Mouse (Mus musculus) yolk sac, embryonic 10.5 days (tissue): Measurements from ENCODE around the gene Six2.
"Not testable (repeated sequence)": the region's sequence is repeated elsewhere in the genome, so short reads cannot be mapped to it uniquely, and the experiment has no call there.

Experiments
- DNase-seq: peaks from one replicate; pipeline ENCODE4 v3.0.0-alpha.2; 2017; ENCODE audit warnings: low spot score

The Six2 gene

GRCm38 (mm10) chr17:85690323-85690968 is 2.4 kb upstream of the Six2 start:
- DNase-seq = no peak

GRCm38 (mm10) chr17:85689807-85690319 is 1.8 kb upstream of the Six2 start:
- DNase-seq = no peak

DNA sequence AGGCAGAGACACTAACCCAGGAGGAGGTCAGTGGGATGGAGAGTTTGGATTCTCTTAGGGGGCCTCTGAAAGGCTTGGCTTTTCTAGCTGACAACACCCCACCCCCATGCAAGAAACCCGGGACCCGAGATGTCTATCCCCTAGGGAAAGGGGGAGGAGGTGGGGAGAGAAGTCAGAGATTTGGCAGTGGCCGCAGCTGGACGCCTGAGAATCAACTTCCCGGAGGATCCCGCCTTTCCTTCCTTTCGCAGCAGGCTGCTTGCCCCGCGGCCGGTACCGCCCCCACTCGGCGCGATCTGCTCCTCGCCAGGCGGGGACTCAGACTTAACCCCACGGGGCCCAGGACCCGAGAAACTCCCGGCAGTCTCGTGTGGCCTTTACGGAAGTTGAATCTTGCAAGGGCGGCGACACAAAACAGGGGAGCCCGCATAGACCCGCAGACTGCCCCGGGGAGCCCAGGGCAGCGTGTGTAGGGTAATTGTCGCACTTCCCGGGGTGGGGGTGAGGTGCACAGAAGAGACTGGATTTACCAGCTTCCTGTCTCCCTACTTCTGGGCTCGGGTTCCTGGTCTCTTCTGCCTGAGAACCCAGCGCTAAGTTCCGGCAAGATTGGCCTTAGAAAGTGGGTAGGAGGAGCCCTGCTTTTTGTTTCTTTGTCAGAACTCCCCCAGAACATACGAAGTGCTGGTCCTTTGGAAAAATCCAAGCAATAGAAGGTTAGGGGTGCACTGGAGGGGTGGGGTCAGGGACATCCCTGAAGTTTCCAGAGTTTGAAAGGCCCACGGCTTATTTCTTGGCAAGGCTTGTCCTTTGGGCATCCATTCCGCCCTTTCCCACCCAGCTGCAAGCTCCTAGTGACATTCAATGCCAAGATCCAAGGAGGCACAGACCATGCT is 1.1 kb upstream of the Six2 start:
- DNase-seq = no peak

DNA sequence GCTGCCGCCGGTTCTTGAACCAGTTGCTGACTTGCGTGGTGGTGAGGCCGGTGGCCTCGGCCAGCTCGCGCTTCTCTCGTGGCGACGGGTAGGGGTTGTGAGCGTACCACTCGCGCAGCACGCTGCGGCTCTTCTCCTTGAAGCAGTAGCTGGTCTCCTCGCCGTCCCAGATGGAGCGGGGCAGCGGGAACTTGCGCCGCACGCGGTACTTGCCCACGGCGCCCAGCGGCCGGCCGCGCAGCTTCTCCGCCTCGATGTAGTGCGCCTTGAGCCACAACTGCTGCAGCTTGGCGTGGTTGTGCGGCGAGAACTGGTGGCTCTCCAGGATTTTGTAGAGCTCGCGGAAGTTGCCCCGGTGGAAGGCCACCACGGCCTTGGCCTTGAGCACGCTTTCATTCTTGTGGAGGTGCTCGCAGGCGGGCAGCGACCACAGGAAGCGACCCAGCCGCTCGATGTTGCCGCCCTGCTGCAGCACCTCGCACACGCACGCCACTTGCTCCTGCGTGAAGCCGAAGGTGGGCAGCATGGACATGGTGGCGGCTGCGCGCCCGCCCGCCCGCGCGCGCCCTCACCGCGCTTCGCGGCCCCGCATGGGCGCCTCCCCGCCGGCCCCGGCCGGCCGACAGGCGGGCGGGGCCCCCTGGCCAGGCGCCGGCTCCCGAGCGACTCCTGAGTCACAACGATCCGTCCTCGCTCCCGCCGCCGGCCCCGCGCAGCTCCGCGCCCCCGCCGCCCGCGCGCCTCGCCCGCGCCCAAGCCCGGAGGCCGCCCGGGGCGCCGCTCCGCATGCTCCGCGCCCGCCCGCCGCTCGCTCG is 446 bp downstream of the Six2 start:
- no peak for DNase-seq

DNA sequence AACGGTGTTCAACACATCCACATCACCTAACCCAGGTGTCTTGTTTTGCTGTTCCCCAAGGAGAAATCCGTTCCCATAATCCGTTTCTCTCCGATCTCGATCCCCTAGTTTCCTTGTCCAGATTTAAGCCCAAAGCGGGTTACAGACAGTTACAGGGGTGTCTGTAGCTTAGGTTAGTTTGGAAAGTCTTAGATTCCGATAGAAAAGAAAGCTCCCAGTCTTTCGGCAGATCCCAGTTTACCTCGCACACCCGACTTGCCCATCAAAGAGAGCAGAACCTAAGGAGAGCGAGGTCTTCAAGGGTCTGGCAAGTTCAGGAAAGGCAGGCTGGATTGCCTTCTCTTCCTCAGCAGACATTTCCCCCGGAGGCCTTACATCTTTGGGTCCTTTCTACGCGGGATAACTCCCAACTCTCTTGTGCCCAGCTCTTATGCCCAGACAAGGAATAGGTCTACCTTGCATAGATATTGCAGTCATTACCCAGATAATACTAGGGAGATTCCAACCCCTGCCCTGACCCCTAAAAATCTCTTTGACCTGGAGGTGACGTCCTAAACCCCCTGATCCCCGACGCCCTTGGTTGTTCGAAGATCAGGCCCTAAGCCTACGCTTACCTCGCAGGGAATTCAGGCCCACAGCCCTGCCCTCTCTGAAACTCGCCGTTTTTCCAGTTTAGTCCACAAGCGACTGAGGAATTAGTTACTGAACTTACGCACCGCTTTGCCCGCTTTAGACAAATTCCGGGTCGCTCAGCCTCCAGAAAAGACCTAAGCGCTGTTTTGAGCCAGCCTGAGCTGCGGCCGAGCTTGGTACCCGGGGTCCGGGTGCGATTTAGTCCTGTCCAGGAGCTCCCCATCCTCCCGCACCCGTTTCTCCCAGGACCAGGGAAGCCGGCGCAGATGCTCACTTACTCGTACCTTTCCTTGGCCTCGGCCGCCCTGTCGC is 1.3 kb downstream of the Six2 start:
- DNase-seq = no peak

DNA sequence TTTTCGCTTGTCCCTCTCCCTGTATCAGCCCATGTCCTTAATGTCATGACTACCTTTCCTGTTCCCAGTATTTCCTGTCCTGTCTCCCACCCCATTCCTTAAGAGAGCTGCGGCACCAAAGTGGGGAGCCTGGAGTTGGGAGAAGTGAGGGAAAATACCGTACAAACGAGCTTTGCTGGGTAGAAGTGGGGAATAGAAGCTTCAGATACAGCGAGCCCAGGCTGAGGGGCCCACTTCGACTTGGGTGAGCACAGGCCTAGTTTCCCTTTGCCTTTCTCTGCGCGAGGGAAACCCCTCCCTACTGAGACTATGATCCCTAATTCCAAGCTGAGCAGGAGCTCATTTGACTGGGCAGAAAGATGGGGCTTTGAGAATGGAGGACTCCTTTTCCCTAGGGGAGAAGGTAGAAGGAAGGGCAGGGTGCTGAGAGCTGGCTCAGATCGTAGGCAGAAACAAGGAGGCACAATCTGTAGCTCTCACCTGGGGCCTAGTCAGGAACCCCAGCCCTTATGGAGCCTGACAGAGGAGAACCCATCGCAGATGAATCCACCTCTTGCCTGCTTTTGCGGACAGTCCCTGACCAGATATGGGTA is 2.3 kb downstream of the Six2 start:
- DNase-seq = no peak

DNA sequence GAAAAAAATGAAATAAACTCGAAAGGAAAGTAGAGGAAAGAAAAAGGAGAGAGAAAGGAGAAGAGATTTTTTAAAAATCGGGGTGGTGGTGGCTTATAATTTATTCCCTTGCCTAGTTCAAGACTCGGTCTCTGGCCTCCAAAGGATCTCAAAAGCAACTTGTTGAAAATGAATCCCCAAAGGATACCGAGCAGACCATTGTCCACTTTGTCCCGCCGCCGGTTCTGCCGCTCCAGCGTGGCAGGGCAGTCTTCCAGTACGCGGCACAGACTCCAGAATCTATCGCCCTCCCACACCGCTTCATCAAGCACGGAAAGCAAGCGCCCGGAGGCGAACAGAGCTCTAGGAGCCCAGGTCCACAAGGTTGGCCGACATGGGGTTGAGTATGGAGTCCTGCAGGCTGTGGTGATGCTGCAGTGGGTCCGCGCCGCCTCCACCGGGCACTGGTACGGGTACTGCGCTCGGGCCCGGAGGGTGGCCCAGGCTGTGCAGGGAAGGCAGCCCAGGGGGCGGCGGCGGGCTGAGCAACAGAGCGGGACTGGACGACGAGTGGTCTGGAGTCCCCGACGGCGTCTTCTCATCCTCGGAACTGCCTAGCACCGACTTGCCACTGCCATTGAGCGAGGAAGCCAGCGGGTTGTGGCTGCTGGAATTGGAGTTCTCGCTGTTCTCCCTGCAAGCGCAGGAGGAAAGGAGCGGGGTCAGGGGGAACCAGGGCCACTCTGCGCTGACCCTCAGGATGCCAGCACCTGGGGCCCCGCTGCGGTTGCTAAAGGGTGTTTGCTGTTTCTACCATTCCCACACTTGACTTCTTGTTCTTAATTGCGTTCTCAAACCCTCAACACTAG is 3.0 kb downstream of the Six2 start:
- DNase-seq = no peak

DNA sequence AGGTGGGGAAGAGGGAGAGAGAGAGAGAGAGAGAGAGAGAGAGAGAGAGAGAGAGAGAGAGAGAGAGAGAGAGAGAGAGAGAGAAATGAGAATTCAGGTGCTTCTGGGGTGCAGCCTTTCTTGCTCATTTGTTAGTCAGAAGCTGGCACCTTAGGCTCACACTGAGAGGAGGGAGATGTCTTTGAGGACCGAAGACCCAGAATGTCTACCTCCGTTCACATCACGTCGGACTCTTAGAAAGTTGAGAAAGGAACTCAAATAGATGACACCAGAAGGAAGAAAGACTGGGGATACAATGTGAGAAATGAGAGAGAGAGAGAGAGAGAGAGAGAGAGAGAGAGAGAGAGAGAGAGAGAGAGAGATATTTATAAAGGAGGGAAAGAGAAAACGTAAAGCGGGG is 3.6 kb downstream of the Six2 start:
- not testable (repeated sequence) for DNase-seq

DNA sequence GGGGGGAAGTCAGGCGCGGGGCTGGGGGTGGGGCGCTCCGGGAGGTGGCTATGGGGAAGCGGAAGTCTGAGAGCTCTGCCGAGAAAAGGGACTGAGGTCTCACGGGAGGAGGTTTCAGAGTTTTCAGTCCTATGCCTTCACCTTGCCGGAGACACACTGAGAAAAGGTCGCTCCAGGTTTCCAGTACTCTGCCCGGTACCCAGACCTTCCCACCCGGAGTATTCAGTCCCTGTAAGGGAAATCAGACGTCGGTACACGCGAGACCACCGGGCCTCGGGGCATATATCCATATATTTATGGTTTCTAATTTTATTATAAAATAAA is 4.1 kb downstream of the Six2 start:
- DNase-seq = no peak

- no peak for DNase-seq
These were observed 4.7 kb downstream of the Six2 start for GRCm38 (mm10) chr17:85683111-85683983.

- DNase-seq = no peak
These were observed 5.8 kb downstream of the Six2 start for GRCm38 (mm10) chr17:85682181-85682710.

GRCm38 (mm10) chr17:85681741-85682140 is 6.3 kb downstream of the Six2 start:
- DNase-seq = no peak

- DNase-seq = no peak
These were observed 7.1 kb downstream of the Six2 start for GRCm38 (mm10) chr17:85680851-85681550.

DNA sequence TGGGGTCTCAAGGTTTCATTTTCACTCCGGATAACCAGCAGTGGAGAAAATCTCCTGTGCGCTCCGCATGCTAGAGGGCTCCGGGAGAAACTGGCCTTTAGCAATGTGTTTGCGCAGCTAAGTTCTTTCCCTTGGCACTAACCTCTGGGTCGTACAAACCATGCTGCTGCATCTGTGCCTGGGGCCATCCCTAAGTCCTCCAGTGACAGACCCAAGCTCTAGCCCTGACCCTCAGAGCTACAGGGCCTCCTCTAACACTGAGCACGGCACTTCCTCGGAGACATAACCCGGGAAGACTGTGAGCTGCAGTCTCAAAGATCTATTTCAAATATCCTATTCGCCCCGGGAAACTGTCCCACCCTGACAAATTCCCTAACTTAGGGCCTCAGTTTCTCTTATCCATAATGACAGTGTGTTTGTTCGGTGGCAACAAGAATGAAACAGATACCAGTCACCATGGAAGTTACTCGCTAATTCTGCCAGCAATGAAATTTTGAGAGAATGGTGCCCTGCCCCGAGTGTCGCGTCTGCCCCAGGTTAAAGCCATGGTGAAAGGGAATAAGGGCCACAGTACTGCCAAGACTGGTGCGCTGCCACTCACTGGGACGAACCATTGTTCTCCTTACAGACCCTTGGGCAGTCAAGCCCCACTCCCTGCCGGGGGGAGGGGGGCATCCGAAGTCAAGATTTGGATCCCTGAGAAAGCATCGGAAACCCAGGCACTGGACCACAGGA is 7.8 kb downstream of the Six2 start:
- no peak for DNase-seq

DNA sequence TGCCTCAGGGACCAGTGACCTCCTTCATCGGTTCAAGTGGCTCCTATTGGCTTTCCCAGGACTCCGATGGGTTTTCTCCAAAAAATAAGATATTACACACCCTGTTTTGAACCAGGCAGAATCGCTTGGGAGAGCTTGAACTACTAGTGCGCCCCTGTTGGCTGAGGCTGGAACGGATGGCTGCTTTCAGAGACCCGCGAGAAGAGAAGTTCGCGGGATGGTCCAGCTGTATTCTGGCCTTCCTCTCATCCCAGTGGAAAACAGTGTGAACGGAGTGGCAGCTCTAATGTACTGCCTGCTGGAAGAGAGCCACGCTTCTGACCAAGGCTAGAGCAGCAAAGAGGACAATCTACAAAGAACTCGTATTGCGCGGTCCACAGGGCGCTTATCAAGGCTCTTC is 8.4 kb downstream of the Six2 start:
- DNase-seq = no peak

DNA sequence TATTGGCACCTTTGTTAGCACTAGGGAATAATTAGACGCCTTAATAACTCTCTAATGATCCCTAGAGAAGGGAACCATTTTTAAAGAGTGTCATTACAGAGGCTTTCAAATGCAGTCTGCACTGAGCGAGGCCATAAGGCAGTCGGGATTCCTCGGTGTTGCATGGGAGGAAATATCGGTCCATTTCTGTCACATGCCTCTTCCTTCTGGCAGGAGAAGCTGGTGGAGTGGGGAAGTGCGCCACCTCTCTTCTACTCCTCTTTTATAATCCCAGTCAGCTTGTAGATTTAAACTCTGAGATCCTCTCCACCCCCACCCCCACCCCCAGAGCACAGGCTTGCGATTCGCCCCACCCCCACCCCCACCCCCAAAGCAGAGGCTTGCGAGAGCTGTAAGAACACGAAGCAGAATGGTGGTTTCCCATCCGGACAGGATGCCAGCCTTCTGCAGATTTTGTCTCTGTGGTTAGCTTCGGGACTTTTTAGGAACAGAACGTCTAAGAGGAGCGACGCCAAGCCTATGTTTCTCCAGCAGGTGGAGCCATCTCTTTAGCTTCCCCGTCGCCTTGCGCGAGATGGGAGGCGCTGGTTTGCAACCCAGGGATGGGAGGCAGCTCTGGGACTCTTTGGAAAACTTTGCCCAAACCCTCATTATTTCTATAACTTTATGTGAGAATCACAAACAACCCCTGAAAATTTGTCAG is 23.3 kb downstream of the Six2 start:
- DNase-seq = peak; percentile 55

- no peak for DNase-seq
These were observed 23.9 kb downstream of the Six2 start for GRCm38 (mm10) chr17:85664202-85664601.
